Mouse (Mus musculus) limb, embryonic 12.5 days (tissue): ENCODE results near the gene Tgfb2. TPM values are rescaled to one million over a fixed set of nuclear protein-coding genes. Genes with fewer than 3 reads are reported as not detected.

ENCODE experiments used
- ATAC-seq: fragments of 200-750 bp; cut with Nextera tagmentation; 2 replicates; pipeline ENCODE4 v1.8.0; 2017; ENCODE audit warnings: low read depth, moderate TSS enrichment; ENCODE audit not compliant: insufficient number of reproducible peaks, insufficient read depth, low FRiP score, low TSS enrichment
- H3K27ac ChIP-seq: fragments of 300-500 bp; sonication (generic); 2 replicates; pipeline ENCODE4 v1.5.1; 2016; ENCODE audit warnings: mild to moderate bottlenecking, moderate library complexity
- H3K27me3 ChIP-seq: fragments of 300-500 bp; sonication (generic); 2 replicates; pipeline ENCODE4 v1.6.1; 2016; ENCODE audit warnings: mild to moderate bottlenecking, moderate library complexity
- H3K36me3 ChIP-seq: fragments of 300-500 bp; sonication (generic); 2 replicates; pipeline ENCODE4 v1.6.1; 2016; ENCODE audit warnings: mild to moderate bottlenecking, moderate library complexity
- H3K4me1 ChIP-seq: fragments of 300-500 bp; sonication (generic); replicated peaks from 2 replicates; pipeline ENCODE4 v1.6.1; 2016
- H3K4me2 ChIP-seq: fragments of 300-500 bp; sonication (generic); 2 replicates; pipeline ENCODE4 v1.6.1; 2016; ENCODE audit warnings: mild to moderate bottlenecking, moderate library complexity
- H3K4me3 ChIP-seq: fragments of 300-500 bp; sonication (generic); replicated peaks from 2 replicates; pipeline ENCODE4 v1.5.1; 2016; ENCODE audit warnings: mild to moderate bottlenecking
- H3K9ac ChIP-seq: fragments of 300-500 bp; sonication (generic); replicated peaks from 2 replicates; pipeline ENCODE4 v1.6.1; 2016; ENCODE audit warnings: mild to moderate bottlenecking, moderate library complexity
- H3K9me3 ChIP-seq: fragments of 300-500 bp; sonication (generic); 2 replicates; pipeline ENCODE4 v1.6.1; 2016; ENCODE audit warnings: mild to moderate bottlenecking, moderate library complexity
- WGBS: fragments of 180-500 bp; shearing (Covaris S2); methylation state at CpG from one replicate; pipeline ENCODE4 v1.1.7; 2016; 5-methylcytosine and 5-hydroxymethylcytosine counted together
- polyA plus RNA-seq: library from polyadenylated mRNA; unstranded; fragments of >200 nt; fragmentation: Nextera tagmentation; extraction: Ambion mirVana; gene quantifications from 2 replicates; pipeline ENCODE4 v1.2.1, GENCODE M21; 2016

Tgfb2 gene
- polyA plus RNA-seq, 1 experiment from 2014 or later: 83.7 TPM

GRCm38 (mm10) chr1:186610481-186610880 lies 95.3 kb downstream of the Tgfb2 start:
- Histone ChIP-seq H3K4me2 (no peak overlapping the region; the same call in 1 of the 2 replicates), H3K27ac (no peak overlapping the region), H3K4me3 (no peak overlapping the region), H3K9ac (no peak overlapping the region), H3K4me1 (peaks cover 10% of the 10 kb centered on the region), H3K9me3 (no peaks in the 10 kb centered on the region), H3K36me3 (no peaks in the 10 kb centered on the region), H3K27me3 (no peaks in the 10 kb centered on the region)
- ATAC-seq: no peak
- 89% methylated on average over 5 of the region's 5 CpGs for WGBS

- Histone ChIP-seq H3K4me1 (peaks cover 10% of the 10 kb centered on the region), H3K9me3 (no peaks in the 10 kb centered on the region), H3K4me3 (no peak overlapping the region), H3K9ac (no peak overlapping the region), H3K27ac (0 out of 2 replicates have a peak overlapping the region, but pooled peaks have one; percentile 50), H3K4me2 (peak overlapping the region; percentile 37), H3K36me3 (no peaks in the 10 kb centered on the region), H3K27me3 (no peaks in the 10 kb centered on the region)
- 24% methylated on average over 8 of the region's 10 CpGs for whole genome bisulfite sequencing
- ATAC-seq: no peak
These were observed 96.0 kb downstream of the Tgfb2 start for GRCm38 (mm10) chr1:186609793-186610233.

GRCm38 (mm10) chr1:186608116-186608515 lies 97.7 kb downstream of the Tgfb2 start:
- H3K9me3 ChIP-seq: no peaks in the 10 kb centered on the region
- ATAC-seq: no peak
- H3K27ac ChIP-seq: no peak overlapping the region
- H3K9ac ChIP-seq: no peak overlapping the region
- no peaks in the 10 kb centered on the region for H3K36me3 ChIP-seq
- no peak overlapping the region for H3K4me2 ChIP-seq
- H3K4me3 ChIP-seq: no peak overlapping the region
- H3K4me1 ChIP-seq: peaks cover 10% of the 10 kb centered on the region
- WGBS: 89% methylated on average over 3 of the region's 3 CpGs
- H3K27me3 ChIP-seq: no peaks in the 10 kb centered on the region

GRCm38 (mm10) chr1:186605635-186606034 lies 100.2 kb downstream of the Tgfb2 start:
- ATAC-seq: no peak
- Histone ChIP-seq H3K9ac (no peak overlapping the region), H3K4me1 (peaks cover 16% of the 10 kb centered on the region), H3K27me3 (no peaks in the 10 kb centered on the region), H3K36me3 (no peaks in the 10 kb centered on the region), H3K27ac (no peak overlapping the region), H3K4me2 (no peak overlapping the region), H3K4me3 (no peak overlapping the region), H3K9me3 (no peaks in the 10 kb centered on the region)
- WGBS: 61% methylated on average over 2 of the region's 2 CpGs

- WGBS: 90% methylated on average over 5 of the region's 5 CpGs
- Histone ChIP-seq H3K27me3 (no peaks in the 10 kb centered on the region), H3K4me2 (no peak overlapping the region), H3K4me3 (no peak overlapping the region), H3K36me3 (no peaks in the 10 kb centered on the region), H3K27ac (no peak overlapping the region), H3K9me3 (no peaks in the 10 kb centered on the region), H3K9ac (no peak overlapping the region), H3K4me1 (peaks cover 5% of the 10 kb centered on the region; the same call in 1 of the 2 replicates)
- ATAC-seq: no peak
These were observed 101.7 kb downstream of the Tgfb2 start for GRCm38 (mm10) chr1:186604124-186604523.

- Histone ChIP-seq H3K27ac (no peak overlapping the region), H3K36me3 (no peaks in the 10 kb centered on the region), H3K9ac (no peak overlapping the region), H3K4me1 (peaks cover 6% of the 10 kb centered on the region), H3K27me3 (no peaks in the 10 kb centered on the region), H3K4me2 (no peak overlapping the region), H3K4me3 (no peak overlapping the region), H3K9me3 (no peaks in the 10 kb centered on the region)
- ATAC-seq: no peak
- WGBS: 84% methylated on average over 2 of the region's 2 CpGs
These were observed 117.6 kb downstream of the Tgfb2 start for GRCm38 (mm10) chr1:186588226-186588625.

- no peak overlapping the region for H3K27ac ChIP-seq
- H3K4me3 ChIP-seq: no peak overlapping the region
- H3K36me3 ChIP-seq: no peaks in the 10 kb centered on the region
- no peak overlapping the region for H3K9ac ChIP-seq
- peaks cover 6% of the 10 kb centered on the region for H3K4me1 ChIP-seq
- WGBS: 85% methylated on average over 8 of the region's 8 CpGs
- H3K27me3 ChIP-seq: no peaks in the 10 kb centered on the region
- ATAC-seq: no peak
- no peaks in the 10 kb centered on the region for H3K9me3 ChIP-seq
- no peak overlapping the region for H3K4me2 ChIP-seq
These were observed 118.6 kb downstream of the Tgfb2 start for GRCm38 (mm10) chr1:186587065-186587804.

- no peaks in the 10 kb centered on the region for H3K27me3 ChIP-seq
- no peak overlapping the region for H3K4me2 ChIP-seq
- H3K9me3 ChIP-seq: no peaks in the 10 kb centered on the region
- H3K27ac ChIP-seq: peak overlapping the region; percentile 9; the same call in 1 of the 2 replicates
- H3K4me1 ChIP-seq: peaks cover 6% of the 10 kb centered on the region
- no peaks in the 10 kb centered on the region for H3K36me3 ChIP-seq
- H3K4me3 ChIP-seq: no peak overlapping the region
- no peak overlapping the region for H3K9ac ChIP-seq
- 47% methylated on average over 2 of the region's 2 CpGs for WGBS
- ATAC-seq: no peak
These were observed 120.1 kb downstream of the Tgfb2 start for GRCm38 (mm10) chr1:186585571-186586164.

- H3K4me2 ChIP-seq: no peak overlapping the region
- H3K36me3 ChIP-seq: no peaks in the 10 kb centered on the region
- peaks cover 6% of the 10 kb centered on the region for H3K4me1 ChIP-seq
- H3K9ac ChIP-seq: no peak overlapping the region
- no peak for ATAC-seq
- H3K27ac ChIP-seq: no peak overlapping the region
- H3K9me3 ChIP-seq: no peaks in the 10 kb centered on the region
- no peaks in the 10 kb centered on the region for H3K27me3 ChIP-seq
- no peak overlapping the region for H3K4me3 ChIP-seq
These were observed 121.9 kb downstream of the Tgfb2 start for GRCm38 (mm10) chr1:186583933-186584332.

- 81% methylated on average over 6 of the region's 6 CpGs for WGBS
- Histone ChIP-seq H3K9me3 (no peaks in the 10 kb centered on the region), H3K4me1 (peaks cover 6% of the 10 kb centered on the region), H3K4me2 (no peak overlapping the region), H3K9ac (no peak overlapping the region), H3K27me3 (no peaks in the 10 kb centered on the region), H3K27ac (no peak overlapping the region), H3K36me3 (no peaks in the 10 kb centered on the region), H3K4me3 (no peak overlapping the region)
- no peak for ATAC-seq
These were observed 123.7 kb downstream of the Tgfb2 start for GRCm38 (mm10) chr1:186582113-186582512.

- 82% methylated on average over 2 of the region's 2 CpGs for WGBS
- Histone ChIP-seq H3K9ac (no peak overlapping the region), H3K4me3 (no peak overlapping the region), H3K4me2 (no peak overlapping the region), H3K9me3 (no peaks in the 10 kb centered on the region), H3K27ac (no peak overlapping the region), H3K27me3 (no peaks in the 10 kb centered on the region), H3K4me1 (peaks cover 6% of the 10 kb centered on the region), H3K36me3 (no peaks in the 10 kb centered on the region)
- ATAC-seq: no peak
These were observed 124.1 kb downstream of the Tgfb2 start for GRCm38 (mm10) chr1:186581666-186582065.
